Mouse (Mus musculus): Measurements from ENCODE around the gene Pde4b.

GRCm38 (mm10) chr4:102517653-102518052, 430.3 kb downstream of the Pde4b start:
- no peak for TF ChIP-seq CTCF (IDR thresholded peaks at IDR 0.05; ENCODE audit: low read depth, low read length)
- TF ChIP-seq POLR2A (IDR thresholded peaks at IDR 0.05; ENCODE audit: borderline replicate concordance, low read depth, low read length), result no peak

Measured in bone marrow macrophage, adult 2 months (primary cell).